Mouse (Mus musculus): ENCODE results near the gene Prdx1. TPM values are rescaled to one million over a fixed set of nuclear protein-coding genes. Genes with fewer than 3 reads are reported as not detected.
"Not testable (repeated sequence)": the region's sequence is repeated elsewhere in the genome, so short reads cannot be mapped to it uniquely, and the experiment has no call there.

The Prdx1 gene
- total RNA-seq (2017): 56.9 and 58.1 TPM in 2 replicates

GRCm38 (mm10) chr4:116685402-116686061 is at the start of gene Prdx1:
Gene Prdx1, plus strand, starts transcription at chr4:116685544.
- ATAC-seq (ENCODE audit: extremely low read depth, insufficient number of reproducible peaks, low FRiP score, poor library complexity, severe bottlenecking): peak; percentile 89

DNA sequence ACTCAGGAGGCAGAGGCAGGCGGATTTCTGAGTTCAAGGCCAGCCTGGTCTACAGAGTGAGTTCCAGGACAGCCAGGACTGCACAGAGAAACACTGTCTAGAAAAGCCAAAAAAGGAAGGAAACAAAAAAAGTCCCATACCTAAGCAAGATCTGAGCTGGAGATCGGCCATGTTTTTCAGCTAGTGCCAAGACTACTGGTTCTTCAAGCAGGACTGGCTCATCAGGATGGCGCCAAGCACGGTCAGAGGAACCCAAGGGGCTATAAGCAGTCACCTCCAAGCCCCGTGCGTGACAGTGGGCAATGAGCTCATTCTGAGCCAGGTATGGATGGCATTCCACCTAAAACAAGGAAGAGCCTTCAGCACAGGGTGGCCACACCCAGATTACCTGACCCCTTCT is 46.5 kb upstream of the Prdx1 start:
- ATAC-seq (ENCODE audit: extremely low read depth, insufficient number of reproducible peaks, low FRiP score, poor library complexity, severe bottlenecking): no peak

GRCm38 (mm10) chr4:116642071-116642470 is 43.3 kb upstream of the Prdx1 start:
- ATAC-seq (ENCODE audit: extremely low read depth, insufficient number of reproducible peaks, low FRiP score, poor library complexity, severe bottlenecking): no peak

DNA sequence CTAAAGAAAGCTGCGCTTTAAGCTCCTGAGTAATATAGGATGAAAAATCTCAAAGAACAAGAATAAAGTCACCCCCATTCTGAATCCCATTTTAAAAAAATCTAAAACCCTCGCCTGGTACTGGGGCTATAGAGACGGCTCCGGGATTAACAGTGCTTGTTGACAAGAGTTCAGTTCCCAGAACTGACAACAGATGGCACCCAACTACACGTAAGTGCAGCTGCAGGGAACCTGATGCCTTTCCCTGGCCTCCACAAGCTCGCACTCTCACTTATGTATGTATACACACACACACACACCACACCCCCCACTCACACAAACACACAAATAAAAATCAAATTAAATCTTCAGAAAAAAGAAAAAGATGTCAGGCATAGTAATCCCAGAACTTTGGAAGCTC is 41.0 kb upstream of the Prdx1 start:
- ATAC-seq (ENCODE audit: extremely low read depth, insufficient number of reproducible peaks, low FRiP score, poor library complexity, severe bottlenecking): peak; percentile 51; the same call in 1 of the 2 replicates

GRCm38 (mm10) chr4:116645624-116646023 is 39.7 kb upstream of the Prdx1 start:
- ATAC-seq (ENCODE audit: extremely low read depth, insufficient number of reproducible peaks, low FRiP score, poor library complexity, severe bottlenecking): no peak

DNA sequence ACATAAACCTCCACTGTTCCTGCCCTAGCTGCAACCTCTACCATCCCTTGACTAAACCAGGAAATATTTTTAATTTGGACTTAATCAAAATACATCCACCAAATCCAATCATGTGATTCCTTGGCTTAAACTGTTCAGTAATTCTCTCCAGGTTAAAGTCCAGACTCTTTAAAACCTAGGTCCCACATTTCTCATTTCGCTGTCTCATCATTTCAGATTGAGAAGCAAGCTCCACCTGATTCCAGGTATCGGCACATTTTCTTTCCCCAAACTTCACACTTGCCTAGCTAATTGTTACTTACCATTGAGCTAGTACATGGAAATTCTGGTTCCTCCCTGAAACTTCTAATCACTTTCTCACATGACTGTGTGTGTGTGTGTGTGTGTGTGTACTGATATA is 35.9 kb upstream of the Prdx1 start:
- ATAC-seq (ENCODE audit: extremely low read depth, insufficient number of reproducible peaks, low FRiP score, poor library complexity, severe bottlenecking): no peak

GRCm38 (mm10) chr4:116650365-116650764 is 35.0 kb upstream of the Prdx1 start:
- ATAC-seq (ENCODE audit: extremely low read depth, insufficient number of reproducible peaks, low FRiP score, poor library complexity, severe bottlenecking): no peak

DNA sequence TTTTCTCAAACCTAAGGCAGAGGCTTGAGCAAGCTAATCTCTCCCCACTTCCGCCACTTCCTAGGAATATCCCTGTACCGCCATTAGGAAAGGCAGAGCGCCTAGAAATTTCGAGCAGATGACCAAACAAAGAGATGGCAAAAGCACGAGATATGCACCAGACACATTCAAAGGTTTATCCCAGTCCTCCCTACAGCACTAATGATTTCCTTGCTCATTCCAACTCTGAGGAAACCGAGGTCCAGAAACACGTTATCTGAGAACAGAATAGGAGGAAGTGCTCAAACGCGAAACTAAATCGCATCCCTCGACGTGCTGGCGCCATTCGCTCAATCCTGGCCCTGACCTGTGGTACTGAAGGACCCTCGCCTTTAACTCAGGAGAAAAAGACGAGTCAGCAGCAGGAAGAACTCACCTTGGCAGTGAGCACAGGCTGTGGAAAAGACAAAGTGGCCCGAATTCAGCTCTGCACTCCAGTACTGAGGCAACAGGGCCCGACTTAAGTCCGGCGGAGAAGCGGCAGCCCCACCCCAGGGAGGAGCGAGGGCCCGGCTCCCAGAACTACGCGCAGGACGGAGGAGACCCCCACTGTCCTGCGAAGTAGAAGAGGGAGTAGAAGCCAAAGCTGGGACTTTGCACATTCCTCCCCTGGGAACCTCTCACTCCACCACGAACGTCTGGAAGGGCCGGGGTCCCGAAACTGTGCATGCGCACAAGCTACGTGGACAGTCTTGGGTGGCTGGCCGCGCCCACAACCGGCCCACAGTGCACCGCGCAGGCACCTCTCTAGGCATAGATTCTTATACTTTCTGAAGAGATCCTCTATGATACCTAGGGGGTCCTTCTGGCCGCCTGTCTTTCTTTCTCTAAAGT is 34.2 kb upstream of the Prdx1 start, which contains the start of gene Akr1a1:
Akr1a1 (minus strand) TSS at position 757 of the 873 bp plus-strand sequence.
- peak; percentile 90 for ATAC-seq (ENCODE audit: extremely low read depth, insufficient number of reproducible peaks, low FRiP score, poor library complexity, severe bottlenecking)

DNA sequence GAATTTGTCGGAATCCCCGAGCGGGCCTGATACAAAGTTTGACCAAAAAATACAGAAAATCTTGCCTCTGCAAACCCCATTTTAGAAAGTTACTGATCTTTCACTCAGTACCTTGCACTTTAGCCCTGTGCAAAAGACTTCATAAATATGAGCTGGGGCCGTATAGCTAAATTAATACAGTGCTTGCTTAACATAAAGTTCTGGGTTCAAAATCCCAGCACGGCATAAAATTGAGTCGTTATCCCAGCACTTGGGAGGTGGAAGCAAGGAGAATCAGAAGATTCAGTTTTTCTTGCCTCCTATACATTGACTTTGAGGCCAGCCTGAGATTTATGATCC is 33.6 kb upstream of the Prdx1 start:
- no peak for ATAC-seq (ENCODE audit: extremely low read depth, insufficient number of reproducible peaks, low FRiP score, poor library complexity, severe bottlenecking)

GRCm38 (mm10) chr4:116653228-116653627 is 32.1 kb upstream of the Prdx1 start:
- ATAC-seq (ENCODE audit: extremely low read depth, insufficient number of reproducible peaks, low FRiP score, poor library complexity, severe bottlenecking): no peak

DNA sequence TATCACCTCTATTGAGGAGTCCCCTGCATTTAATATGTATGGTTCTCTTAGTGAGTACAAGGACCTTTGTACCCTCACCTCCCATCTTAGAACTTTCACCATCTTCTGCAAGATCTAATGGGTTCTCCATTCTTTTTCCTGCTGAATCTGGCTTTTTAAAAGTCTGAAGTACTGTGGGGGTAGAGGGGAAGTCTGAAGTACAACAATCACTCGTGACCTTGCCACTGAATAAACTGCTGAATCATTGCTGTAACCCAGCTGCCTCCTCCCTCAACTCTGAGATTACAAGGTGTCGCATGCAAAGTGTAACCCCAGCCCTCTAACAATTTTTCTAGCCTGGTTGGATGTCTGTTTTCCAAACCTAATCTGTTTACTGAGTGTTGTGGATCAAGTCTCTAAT is 30.2 kb upstream of the Prdx1 start:
- ATAC-seq (ENCODE audit: extremely low read depth, insufficient number of reproducible peaks, low FRiP score, poor library complexity, severe bottlenecking): no peak

DNA sequence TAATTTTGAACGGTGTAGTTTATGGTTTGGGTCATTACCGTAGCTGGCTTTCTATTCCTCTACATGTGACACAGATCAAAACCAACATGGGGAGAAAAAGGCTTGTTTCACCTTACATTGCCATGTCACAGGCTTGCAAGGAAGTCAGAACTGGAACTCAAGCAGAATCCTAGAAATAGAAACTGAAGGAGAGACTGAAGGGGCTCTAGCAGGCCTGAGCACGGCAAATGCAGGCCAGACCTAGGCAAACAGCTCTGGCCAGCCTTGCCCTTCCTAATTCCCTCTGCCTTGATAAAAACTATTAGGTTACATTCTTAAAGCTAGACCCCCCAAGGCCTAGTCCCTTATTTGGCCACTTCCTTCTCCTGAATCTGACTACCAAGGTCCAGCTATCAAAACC is 29.7 kb upstream of the Prdx1 start:
- ATAC-seq (ENCODE audit: extremely low read depth, insufficient number of reproducible peaks, low FRiP score, poor library complexity, severe bottlenecking): no peak

GRCm38 (mm10) chr4:116657971-116658370 is 27.4 kb upstream of the Prdx1 start:
- ATAC-seq (ENCODE audit: extremely low read depth, insufficient number of reproducible peaks, low FRiP score, poor library complexity, severe bottlenecking): no peak

DNA sequence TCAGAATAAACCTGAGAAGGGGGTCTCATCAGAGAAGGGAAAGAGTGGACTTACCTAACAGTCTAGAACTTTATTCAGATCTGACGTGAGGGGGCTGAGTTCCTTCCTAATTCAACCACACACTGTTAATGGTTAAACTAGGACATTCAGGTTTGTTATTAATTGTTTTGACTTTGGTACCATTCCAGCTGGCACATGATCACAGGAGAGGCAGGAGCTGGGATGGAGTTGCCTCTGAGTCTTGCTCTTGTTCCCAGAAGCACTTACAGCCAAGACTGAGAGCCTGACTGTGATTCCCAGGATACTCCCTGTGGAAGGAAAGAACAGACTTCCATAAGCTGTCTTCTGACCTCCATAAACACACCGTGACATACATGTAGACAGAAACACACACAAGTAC is 25.9 kb upstream of the Prdx1 start:
- ATAC-seq (ENCODE audit: extremely low read depth, insufficient number of reproducible peaks, low FRiP score, poor library complexity, severe bottlenecking): no peak

GRCm38 (mm10) chr4:116659916-116660315 is 25.4 kb upstream of the Prdx1 start:
- ATAC-seq (ENCODE audit: extremely low read depth, insufficient number of reproducible peaks, low FRiP score, poor library complexity, severe bottlenecking): not testable (repeated sequence)

- no peak for ATAC-seq (ENCODE audit: extremely low read depth, insufficient number of reproducible peaks, low FRiP score, poor library complexity, severe bottlenecking)
Observed at GRCm38 (mm10) chr4:116660829-116661228, 24.5 kb upstream of the Prdx1 start.

GRCm38 (mm10) chr4:116661998-116662397 is 23.3 kb upstream of the Prdx1 start:
- no peak for ATAC-seq (ENCODE audit: extremely low read depth, insufficient number of reproducible peaks, low FRiP score, poor library complexity, severe bottlenecking)

GRCm38 (mm10) chr4:116666625-116667024 is 18.7 kb upstream of the Prdx1 start:
- ATAC-seq (ENCODE audit: extremely low read depth, insufficient number of reproducible peaks, low FRiP score, poor library complexity, severe bottlenecking): no peak

GRCm38 (mm10) chr4:116668145-116668544 is 17.2 kb upstream of the Prdx1 start:
- peak; percentile 36; the same call in 1 of the 2 replicates for ATAC-seq (ENCODE audit: extremely low read depth, insufficient number of reproducible peaks, low FRiP score, poor library complexity, severe bottlenecking)

GRCm38 (mm10) chr4:116669291-116669690 is 16.1 kb upstream of the Prdx1 start:
- no peak for ATAC-seq (ENCODE audit: extremely low read depth, insufficient number of reproducible peaks, low FRiP score, poor library complexity, severe bottlenecking)
